Mouse (Mus musculus) stomach, postnatal 0 days (tissue): ENCODE measurements around the gene Gm36245.

ENCODE experiments used
- CTCF ChIP-seq: IDR thresholded peaks from 2 replicates; pipeline ENCODE4 v1.5.1; 2016; ENCODE audit warnings: antibody characterized with exemption, low read depth, mild to moderate bottlenecking, moderate library complexity
- EP300 ChIP-seq: optimal IDR thresholded peaks from 2 replicates; pipeline ENCODE3; 2016; ENCODE audit warnings: antibody characterized with exemption

DNA sequence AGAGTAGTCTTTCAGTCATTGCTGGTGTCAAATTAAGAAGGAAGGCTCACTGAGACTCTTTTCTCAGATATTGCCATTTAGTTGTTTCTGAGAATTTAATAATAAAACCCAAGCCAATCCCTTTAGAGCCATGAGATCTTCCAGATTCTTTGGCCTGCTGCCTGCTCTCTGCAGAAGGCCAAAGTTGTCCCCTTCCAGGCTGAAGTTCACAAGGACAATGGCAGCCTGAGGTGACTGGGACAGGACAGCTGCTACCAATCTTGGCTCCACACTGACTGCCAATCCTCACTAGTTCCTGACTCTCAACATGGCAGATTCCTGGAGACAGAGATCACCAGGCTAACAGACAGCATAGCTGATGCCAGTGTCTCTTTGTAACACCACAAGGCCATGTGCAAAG is 12.0 kb upstream of the Gm36245 start:
- TF ChIP-seq CTCF (no peak), EP300 (no peak)
